Mouse (Mus musculus): ENCODE measurements around the gene Strada.

GRCm38 (mm10) chr11:106201337-106202122, 438 bp downstream of the Strada start:
- TF ChIP-seq CTCF (IDR thresholded peaks at IDR 0.05; ENCODE audit: low read depth) (no peak), EP300 (optimal IDR thresholded peaks at IDR 0.05) (no peak)

Measured in stomach, postnatal 0 days (tissue).